Mouse (Mus musculus) ovary, adult 2 months (tissue): Measurements from ENCODE around the gene Gm5065. TPM values are rescaled to one million over a fixed set of nuclear protein-coding genes. Genes with fewer than 3 reads are reported as not detected.

Experiments used
- polyA plus RNA-seq: library from polyadenylated mRNA; depleted of rRNA; stranded (reverse); fragments of >200 nt; gene quantifications from 2 replicates; pipeline ENCODE4 v1.2.3, GENCODE M21; 2012; rRNA removed

Gm5065 gene
- 0.24 TPM in 1 of 2 replicates, not detected in the other for polyA plus RNA-seq

DNA sequence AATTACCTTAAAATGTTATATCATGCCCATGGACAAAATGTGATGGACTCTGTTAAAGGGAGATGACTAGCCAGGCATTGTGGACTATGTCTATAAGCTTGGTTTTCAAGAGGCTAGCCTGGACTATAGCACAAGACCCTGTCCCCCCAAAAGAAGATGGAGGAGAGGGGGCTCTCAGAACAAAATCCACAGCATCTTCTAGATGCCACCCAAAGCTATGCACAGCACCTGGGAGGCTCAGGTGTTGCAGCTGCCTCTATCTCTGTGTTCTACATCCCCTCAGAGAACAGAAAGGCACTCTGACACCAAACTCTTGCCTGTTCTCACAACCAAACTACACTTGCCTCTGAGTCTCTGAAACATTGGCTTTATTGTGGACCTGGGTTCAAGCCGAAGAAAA lies at the start of gene Gm5065:
Gene Gm5065, plus strand, starts transcription at position 301 of the 400 bp plus-strand sequence.

DNA sequence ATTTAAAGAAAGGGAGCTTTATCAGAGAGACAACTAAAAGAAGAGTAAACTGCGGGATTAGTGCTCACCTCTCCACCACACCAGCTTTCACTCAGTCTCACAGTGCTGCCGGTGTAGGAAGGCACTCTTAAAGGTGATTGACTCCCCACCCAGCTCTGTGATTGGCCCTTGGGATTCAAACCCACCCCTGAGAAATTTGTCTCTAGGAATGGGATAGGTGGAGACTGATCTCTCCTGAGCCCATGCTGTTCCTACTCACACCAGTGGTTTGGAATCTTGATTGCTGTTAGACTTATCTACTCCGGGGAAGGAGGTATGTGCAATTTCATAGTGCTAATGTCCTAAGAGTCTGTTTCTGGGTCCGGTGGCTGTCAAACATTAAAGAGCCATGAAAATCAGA lies 598 bp downstream of the Gm5065 start, which contains the start of gene Nlrp2:
Gene Nlrp2, minus strand, starts transcription at position 101 of the 400 bp plus-strand sequence.

Other genes starting within 250 kb of the Gm5065 start
- gene Rfpl4, start 233.6 kb upstream of the Gm5065 start, polyA plus RNA-seq, result 2.3 and 4.7 TPM in 2 replicates
- gene Rasl2-9, start 224.6 kb upstream of the Gm5065 start, polyA plus RNA-seq, result 0.26 and 0.66 TPM in 2 replicates
- not detected in 2 replicates for gene Vmn1r55, start 200.9 kb upstream of the Gm5065 start, polyA plus RNA-seq
- not detected in 2 replicates for gene Vmn1r56, start 153.8 kb upstream of the Gm5065 start, polyA plus RNA-seq
- not detected in 2 replicates for gene Vmn1r57, start 132.0 kb upstream of the Gm5065 start, polyA plus RNA-seq
- 0.35 and 0.81 TPM in 2 replicates for gene Nlrp2, start 498 bp downstream of the Gm5065 start, polyA plus RNA-seq
- not detected in 2 replicates for gene Vmn1r58, start 62.9 kb downstream of the Gm5065 start, polyA plus RNA-seq
- gene Vmn1r59, start 106.2 kb downstream of the Gm5065 start, polyA plus RNA-seq, result not detected in 2 replicates
- gene Vmn2r28, start 143.4 kb downstream of the Gm5065 start, polyA plus RNA-seq, result not detected in 2 replicates
- gene Vmn1r60, start 196.8 kb downstream of the Gm5065 start, polyA plus RNA-seq, result not detected in 2 replicates